Mouse (Mus musculus) myocyte (in vitro differentiated cells): ENCODE results near the gene Ctu2.

Experiments
- POLR2A ChIP-seq: IDR thresholded peaks from one replicate; pipeline ENCODE4 v1.6.1; 2011; ENCODE audit warnings: low read depth, mild to moderate bottlenecking, control low read depth, moderate library complexity; ENCODE audit not compliant: insufficient read length
- USF1 ChIP-seq: IDR thresholded peaks from one replicate; pipeline ENCODE4 v1.6.1; 2011; ENCODE audit warnings: low read depth, mild to moderate bottlenecking, control low read depth, moderate library complexity

DNA sequence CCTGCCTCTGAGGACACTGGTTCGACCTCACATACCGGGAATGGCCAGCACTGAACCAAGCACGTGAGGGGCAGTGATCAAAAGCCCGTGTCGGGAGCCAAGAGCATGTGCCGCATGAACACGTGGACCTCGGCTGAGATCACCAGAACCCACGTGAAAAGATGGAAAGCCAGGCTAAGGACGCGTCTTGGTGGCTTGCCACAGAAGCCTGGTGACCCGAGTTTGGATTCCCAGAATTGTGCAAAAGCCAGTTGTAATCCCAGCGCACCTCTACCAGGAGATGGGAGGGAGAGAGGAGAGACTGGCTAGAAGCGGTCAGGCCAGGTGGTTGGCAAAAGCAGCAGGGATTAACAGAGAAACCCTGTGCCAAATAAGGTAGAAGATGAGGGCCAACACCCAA, 39.8 kb downstream of the Ctu2 start:
- no peak for TF ChIP-seq USF1
- no peak for TF ChIP-seq POLR2A
